Mouse (Mus musculus): ENCODE results near the gene Lrrc20. TPM values are rescaled to one million over a fixed set of nuclear protein-coding genes. Genes with fewer than 3 reads are reported as not detected.

Lrrc20 gene
- polyA plus RNA-seq, 2 experiments: 10.4 to 11.3 TPM

GRCm38 (mm10) chr10:61530936-61531335 is 55.3 kb downstream of the Lrrc20 start:
- TF ChIP-seq POLR2A (IDR thresholded peaks at IDR 0.05; ENCODE audit: borderline replicate concordance, extremely low read depth, insufficient read depth, insufficient read length): no peak
- 0 out of 2 replicates have a peak, but pooled peaks cover 4% of the 10 kb centered on the region for H3K36me3 ChIP-seq (ENCODE audit: control insufficient read depth, insufficient read depth, low read length)
- DNase-seq (ENCODE audit: low spot score): no peak
- no peak for ATAC-seq (ENCODE audit: low FRiP score, low read depth)
- no peaks in the 10 kb centered on the region for H3K9me3 ChIP-seq (ENCODE audit: control insufficient read depth, low read length)
- no peak overlapping the region for H3K27ac ChIP-seq (replicated peaks; ENCODE audit: low read depth, low read length)
- 96% methylated on average over 3 of the region's 3 CpGs for WGBS
- H3K4me2 ChIP-seq (replicated peaks; ENCODE audit: low read depth, low read length, severe bottlenecking): no peak overlapping the region
- H3K27me3 ChIP-seq (ENCODE audit: control insufficient read depth, insufficient read depth, low read length): no peaks in the 10 kb centered on the region
- no peak overlapping the region for H3K4me3 ChIP-seq (replicated peaks; ENCODE audit: low read length)
- H3K4me1 ChIP-seq (ENCODE audit: control insufficient read depth, insufficient read depth, low read length): peaks cover 15% of the 10 kb centered on the region
- no peak overlapping the region for H3K9ac ChIP-seq (ENCODE audit: low read depth, low read length, severe bottlenecking)

DNA sequence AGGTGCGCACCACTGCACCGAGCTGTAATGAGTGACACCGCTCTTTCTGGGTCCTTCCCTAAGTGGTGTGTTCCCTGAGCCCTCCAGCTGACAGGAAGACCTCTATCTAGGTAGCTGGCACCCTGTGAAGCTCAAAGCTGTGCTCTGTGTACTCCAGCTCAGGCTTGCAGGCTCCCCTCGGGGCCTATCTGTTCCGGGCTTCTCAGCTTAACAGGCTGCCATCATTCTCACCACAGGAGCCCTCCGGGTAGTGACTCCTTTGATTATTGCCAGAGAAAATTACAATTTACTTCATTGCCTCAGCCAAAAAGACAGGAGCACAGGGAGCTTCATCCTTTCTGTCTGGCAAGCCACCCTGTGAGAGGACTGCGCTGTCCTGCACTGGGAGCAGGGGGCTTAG is 57.7 kb downstream of the Lrrc20 start:
- no peaks in the 10 kb centered on the region for H3K27me3 ChIP-seq (ENCODE audit: control insufficient read depth, insufficient read depth, low read length)
- no peak overlapping the region for H3K4me3 ChIP-seq (replicated peaks; ENCODE audit: low read length)
- 83% methylated on average over 7 of the region's 7 CpGs for WGBS
- ATAC-seq (ENCODE audit: low FRiP score, low read depth) (no peak), DNase-seq (ENCODE audit: low spot score) (no peak)
- no peak for TF ChIP-seq POLR2A (IDR thresholded peaks at IDR 0.05; ENCODE audit: borderline replicate concordance, extremely low read depth, insufficient read depth, insufficient read length)
- H3K4me2 ChIP-seq (replicated peaks; ENCODE audit: low read depth, low read length, severe bottlenecking): no peak overlapping the region
- 0 out of 2 replicates have a peak, but pooled peaks cover under 1% of the 10 kb centered on the region for H3K36me3 ChIP-seq (ENCODE audit: control insufficient read depth, insufficient read depth, low read length)
- peaks cover 30% of the 10 kb centered on the region for H3K4me1 ChIP-seq (ENCODE audit: control insufficient read depth, insufficient read depth, low read length)
- no peak overlapping the region for H3K27ac ChIP-seq (replicated peaks; ENCODE audit: low read depth, low read length)
- no peaks in the 10 kb centered on the region for H3K9me3 ChIP-seq (ENCODE audit: control insufficient read depth, low read length)
- no peak overlapping the region for H3K9ac ChIP-seq (ENCODE audit: low read depth, low read length, severe bottlenecking)

DNA sequence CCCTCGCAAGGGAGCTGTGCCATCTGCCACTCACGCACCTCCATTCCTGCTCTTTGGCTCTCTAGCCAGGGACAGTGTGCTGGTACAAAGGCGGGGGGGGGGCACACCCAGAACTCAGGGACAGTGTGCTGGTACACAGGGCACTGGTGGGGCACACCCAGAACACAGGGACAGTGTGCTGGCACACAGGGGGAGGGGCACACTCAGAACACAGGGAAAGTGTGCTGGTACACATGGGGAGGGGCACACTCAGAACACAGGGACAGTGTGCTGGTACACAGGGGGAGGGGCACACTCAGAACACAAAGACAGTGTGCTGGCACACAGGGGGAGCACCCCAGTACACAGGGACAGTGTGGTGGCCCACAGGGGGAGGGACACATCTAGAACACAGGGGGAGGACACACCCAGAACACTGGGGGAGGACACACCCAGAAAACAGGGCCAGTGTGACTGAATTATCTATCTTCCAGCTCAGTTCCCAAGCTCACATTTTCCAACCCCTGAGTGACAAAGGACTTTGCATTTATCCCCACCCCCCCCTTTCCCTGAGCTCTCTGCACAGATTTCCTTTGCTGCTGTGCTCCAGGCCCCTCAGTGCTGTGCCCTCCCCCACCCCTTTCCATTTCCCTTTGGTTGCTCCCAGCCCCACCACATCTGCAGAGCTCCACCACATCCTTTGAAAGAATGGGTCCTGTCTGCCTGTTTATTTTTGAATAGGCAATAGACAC is 58.9 kb downstream of the Lrrc20 start:
- Histone ChIP-seq H3K27me3 (ENCODE audit: control insufficient read depth, insufficient read depth, low read length) (no peaks in the 10 kb centered on the region), H3K36me3 (ENCODE audit: control insufficient read depth, insufficient read depth, low read length) (no peaks in the 10 kb centered on the region), H3K4me1 (ENCODE audit: control insufficient read depth, insufficient read depth, low read length) (peaks cover 30% of the 10 kb centered on the region), H3K4me2 (replicated peaks; ENCODE audit: low read depth, low read length, severe bottlenecking) (no peak overlapping the region), H3K4me3 (replicated peaks; ENCODE audit: low read length) (no peak overlapping the region), H3K27ac (replicated peaks; ENCODE audit: low read depth, low read length) (peak overlapping the region; percentile 19; the same call in 1 of the 2 replicates), H3K9ac (ENCODE audit: low read depth, low read length, severe bottlenecking) (no peak overlapping the region), H3K9me3 (ENCODE audit: control insufficient read depth, low read length) (no peaks in the 10 kb centered on the region)
- 85% methylated on average over 3 of the region's 3 CpGs for WGBS
- DNase-seq (ENCODE audit: low spot score) (peak; percentile 32), ATAC-seq (ENCODE audit: low FRiP score, low read depth) (0 out of 2 replicates have a peak, but pooled peaks have one; percentile 18)
- TF ChIP-seq POLR2A (IDR thresholded peaks at IDR 0.05; ENCODE audit: borderline replicate concordance, extremely low read depth, insufficient read depth, insufficient read length): no peak

- no peak for ATAC-seq (ENCODE audit: low FRiP score, low read depth)
- Histone ChIP-seq H3K36me3 (ENCODE audit: control insufficient read depth, insufficient read depth, low read length) (no peaks in the 10 kb centered on the region), H3K27ac (replicated peaks; ENCODE audit: low read depth, low read length) (0 out of 2 replicates have a peak overlapping the region, but pooled peaks have one; percentile 63), H3K27me3 (ENCODE audit: control insufficient read depth, insufficient read depth, low read length) (no peaks in the 10 kb centered on the region), H3K4me3 (replicated peaks; ENCODE audit: low read length) (no peak overlapping the region), H3K4me2 (replicated peaks; ENCODE audit: low read depth, low read length, severe bottlenecking) (no peak overlapping the region), H3K9ac (ENCODE audit: low read depth, low read length, severe bottlenecking) (no peak overlapping the region), H3K9me3 (ENCODE audit: control insufficient read depth, low read length) (no peaks in the 10 kb centered on the region), H3K4me1 (ENCODE audit: control insufficient read depth, insufficient read depth, low read length) (peaks cover 30% of the 10 kb centered on the region)
- 77% methylated on average over 4 of the region's 4 CpGs for WGBS
- no peak for TF ChIP-seq POLR2A (IDR thresholded peaks at IDR 0.05; ENCODE audit: borderline replicate concordance, extremely low read depth, insufficient read depth, insufficient read length)
- DNase-seq (ENCODE audit: low spot score): no peak
These were observed 59.8 kb downstream of the Lrrc20 start for GRCm38 (mm10) chr10:61535441-61535840.

GRCm38 (mm10) chr10:61536130-61537035 is 60.8 kb downstream of the Lrrc20 start:
- TF ChIP-seq POLR2A (IDR thresholded peaks at IDR 0.05; ENCODE audit: borderline replicate concordance, extremely low read depth, insufficient read depth, insufficient read length): no peak
- Histone ChIP-seq H3K4me3 (replicated peaks; ENCODE audit: low read length) (no peak overlapping the region), H3K9me3 (ENCODE audit: control insufficient read depth, low read length) (no peaks in the 10 kb centered on the region), H3K9ac (ENCODE audit: low read depth, low read length, severe bottlenecking) (no peak overlapping the region), H3K4me1 (ENCODE audit: control insufficient read depth, insufficient read depth, low read length) (peaks cover 30% of the 10 kb centered on the region), H3K27me3 (ENCODE audit: control insufficient read depth, insufficient read depth, low read length) (no peaks in the 10 kb centered on the region), H3K27ac (replicated peaks; ENCODE audit: low read depth, low read length) (peak overlapping the region; percentile 63), H3K36me3 (ENCODE audit: control insufficient read depth, insufficient read depth, low read length) (no peaks in the 10 kb centered on the region), H3K4me2 (replicated peaks; ENCODE audit: low read depth, low read length, severe bottlenecking) (0 out of 2 replicates have a peak overlapping the region, but pooled peaks have one; percentile 7)
- WGBS: 30% methylated on average over 20 of the region's 20 CpGs
- DNase-seq (ENCODE audit: low spot score) (peak; percentile 70), ATAC-seq (ENCODE audit: low FRiP score, low read depth) (peak; percentile 71)

All from limb, embryonic 14.5 days (tissue).